Mouse (Mus musculus) CH12.LX (cell line): ENCODE results near the gene Olfr1009. TPM values are rescaled to one million over a fixed set of nuclear protein-coding genes. Genes with fewer than 3 reads are reported as not detected.

Source experiments
- DNase-seq: peaks from one replicate; pipeline ENCODE4 v3.0.0-alpha.2; 2013; ENCODE audit errors: extremely low read depth
- H3K27ac ChIP-seq: 2 replicates; pipeline ENCODE4 v1.5.1; 2012; ENCODE audit warnings: low read depth, mild to moderate bottlenecking, control low read depth, moderate library complexity; ENCODE audit not compliant: insufficient read depth
- H3K27me3 ChIP-seq: replicated peaks from 2 replicates; pipeline ENCODE3; 2012; ENCODE audit warnings: inconsistent platforms
- H3K36me3 ChIP-seq, 2 experiments: replicated peaks in 1 of 2; 2 replicates each; pipeline versions ENCODE3 to v1.6.1; 2012; ENCODE audit warnings: inconsistent platforms in 1 of 2, low read length in 1 of 2, mild to moderate bottlenecking in 1 of 2, mixed read lengths in 1 of 2, moderate library complexity in 1 of 2; ENCODE audit not compliant: control insufficient read depth in 1 of 2, insufficient read depth in 1 of 2
- H3K4me1 ChIP-seq, 2 experiments: 2 replicates each; pipeline ENCODE4 v1.6.1; 2012; ENCODE audit warnings: inconsistent platforms in 1 of 2, moderate library complexity in 1 of 2; ENCODE audit not compliant: insufficient read depth in 2 of 2, control insufficient read depth in 1 of 2
- H3K4me2 ChIP-seq: 2 replicates; pipeline ENCODE4 v1.6.1; 2012; ENCODE audit warnings: low read depth, mild to moderate bottlenecking, control low read depth; ENCODE audit not compliant: poor library complexity, insufficient read depth, severe bottlenecking
- H3K4me3 ChIP-seq, 3 experiments: fragments of 150-350 bp in 1 of 3; sonication (generic) in 1 of 3; replicated peaks in 1 of 3; 2 replicates each; pipeline versions ENCODE3 to v1.5.1; 2011 to 2012; ENCODE audit warnings: low read depth in 2 of 3, low read length in 2 of 3, mild to moderate bottlenecking in 2 of 3, moderate library complexity in 2 of 3, control low read depth in 1 of 3, improper control_type of control experiment in 1 of 3, inconsistent platforms in 1 of 3, mixed read lengths in 1 of 3; ENCODE audit not compliant: poor library complexity in 1 of 3
- H3K79me2 ChIP-seq: replicated peaks from 2 replicates; pipeline ENCODE4 v1.6.1; 2012; ENCODE audit warnings: mild to moderate bottlenecking, moderate library complexity; ENCODE audit not compliant: control insufficient read depth, poor library complexity, insufficient read depth, severe bottlenecking; ENCODE audit errors: extremely low read depth
- H3K9ac ChIP-seq: 2 replicates; pipeline ENCODE4 v1.6.1; 2012; ENCODE audit warnings: low read depth, mild to moderate bottlenecking, control low read depth, moderate library complexity; ENCODE audit not compliant: insufficient read depth
- H3K9me3 ChIP-seq: replicated peaks from 2 replicates; pipeline ENCODE3; 2012; ENCODE audit warnings: low read length, inconsistent platforms, mixed read lengths
- BHLHE40 ChIP-seq: IDR thresholded peaks from 2 replicates; pipeline ENCODE4 v1.6.1; 2011; ENCODE audit warnings: mild to moderate bottlenecking, low read depth, low read length, improper control_type of control experiment
- CHD1 ChIP-seq: IDR thresholded peaks from 2 replicates; pipeline ENCODE4 v1.6.1; 2012; ENCODE audit warnings: low read depth, low read length, improper control_type of control experiment, inconsistent platforms
- E2F4 ChIP-seq: IDR thresholded peaks from 2 replicates; pipeline ENCODE4 v1.6.1; 2011; ENCODE audit warnings: low read depth, low read length, improper control_type of control experiment; ENCODE audit not compliant: insufficient replicate concordance
- ETS1 ChIP-seq: conservative IDR thresholded peaks from 2 replicates; pipeline ENCODE4 v1.6.1; 2012; ENCODE audit warnings: low read depth, mild to moderate bottlenecking, inconsistent platforms, low read length, improper control_type of control experiment, moderate library complexity
- JUN ChIP-seq: IDR thresholded peaks from 2 replicates; pipeline ENCODE4 v1.6.1; 2011; ENCODE audit warnings: low read depth, mild to moderate bottlenecking, low read length, improper control_type of control experiment, moderate library complexity; ENCODE audit not compliant: insufficient read depth
- MAFK ChIP-seq: IDR thresholded peaks from 2 replicates; pipeline ENCODE4 v1.6.1; 2011; ENCODE audit warnings: low read length, improper control_type of control experiment; ENCODE audit not compliant: insufficient replicate concordance
- MAX ChIP-seq: IDR thresholded peaks from 2 replicates; pipeline ENCODE4 v1.6.1; 2011; ENCODE audit warnings: low read length, improper control_type of control experiment
- MAZ ChIP-seq: IDR thresholded peaks from 2 replicates; pipeline ENCODE4 v1.6.1; 2012; ENCODE audit warnings: low read depth, mild to moderate bottlenecking, inconsistent platforms, low read length, improper control_type of control experiment, moderate library complexity
- MEF2A ChIP-seq: IDR thresholded peaks from 2 replicates; pipeline ENCODE4 v1.6.1; 2014; ENCODE audit warnings: low read depth, mild to moderate bottlenecking, inconsistent platforms, low read length, improper control_type of control experiment, borderline replicate concordance
- NRF1 ChIP-seq: IDR thresholded peaks from 2 replicates; pipeline ENCODE4 v1.6.1; 2014; ENCODE audit warnings: low read depth, mild to moderate bottlenecking, inconsistent platforms, low read length, improper control_type of control experiment, moderate library complexity
- POLR2A ChIP-seq: IDR thresholded peaks from 2 replicates; pipeline ENCODE4 v1.6.1; 2011; ENCODE audit warnings: low read depth, mild to moderate bottlenecking, improper control_type of control experiment, low read length
- POLR2AphosphoS2 ChIP-seq: IDR thresholded peaks from 2 replicates; pipeline ENCODE4 v1.6.1; 2011; ENCODE audit warnings: low read depth, low read length, improper control_type of control experiment
- RAD21 ChIP-seq: IDR thresholded peaks from 2 replicates; pipeline ENCODE4 v1.6.1; 2011; ENCODE audit warnings: low read depth, mild to moderate bottlenecking, low read length, improper control_type of control experiment, moderate library complexity
- RCOR1 ChIP-seq: conservative IDR thresholded peaks from 2 replicates; pipeline ENCODE4 v1.6.1; 2012; ENCODE audit warnings: low read depth, mild to moderate bottlenecking, inconsistent platforms, low read length, improper control_type of control experiment
- SIN3A ChIP-seq: IDR thresholded peaks from 2 replicates; pipeline ENCODE4 v1.6.1; 2012; ENCODE audit warnings: low read length, improper control_type of control experiment, inconsistent platforms
- TCF12 ChIP-seq: IDR thresholded peaks from 2 replicates; pipeline ENCODE4 v1.6.1; 2014; ENCODE audit warnings: low read depth, mild to moderate bottlenecking, inconsistent platforms, low read length, improper control_type of control experiment
- USF2 ChIP-seq: conservative IDR thresholded peaks from 2 replicates; pipeline ENCODE4 v1.6.1; 2011; ENCODE audit warnings: low read depth, low read length, improper control_type of control experiment
- ZC3H11A ChIP-seq: IDR thresholded peaks from 2 replicates; pipeline ENCODE4 v1.6.1; 2012; ENCODE audit warnings: low read depth, mild to moderate bottlenecking, inconsistent platforms, low read length, improper control_type of control experiment
- ZKSCAN1 ChIP-seq: IDR thresholded peaks from 2 replicates; pipeline ENCODE4 v1.6.1; 2012; ENCODE audit warnings: low read depth, inconsistent platforms, low read length, improper control_type of control experiment, borderline replicate concordance
- ZMIZ1 ChIP-seq: IDR thresholded peaks from 2 replicates; pipeline ENCODE4 v1.6.1; 2012; ENCODE audit warnings: low read depth, mild to moderate bottlenecking, inconsistent platforms, low read length, improper control_type of control experiment
- dilution Hi-C: fragments of 300-500 bp; cut with MboI; formaldehyde crosslinking; loops from 2 replicates; pipeline ENCODE4 v1.14.3; 2020; ENCODE audit warnings: low sequenced_read_pairs; ENCODE audit not compliant: extremely low pct_unique_long_range_greater_than_20kb, extremely low pct_ligation_motif_present
- in situ Hi-C: fragments of 300-500 bp; cut with MboI; formaldehyde crosslinking; loops from 3 replicates; pipeline ENCODE4 v1.14.3; 2019; ENCODE audit warnings: low sequenced_read_pairs, low pct_ligation_motif_present, low pct_unique_long_range_greater_than_20kb, mixed read lengths
- polyA plus RNA-seq: library from polyadenylated mRNA; unstranded; fragments of >175 nt; gene quantifications from 2 replicates; pipeline ENCODE4 v1.2.1, GENCODE M21; 2012; ENCODE audit warnings: low read depth; ENCODE audit not compliant: insufficient read length
- total RNA-seq, 2 experiments: library from RNA; depleted of rRNA; stranded (reverse); fragments of 300-350 nt in 1 of 2; fragments of >200 nt in 1 of 2; gene quantifications; 2 replicates each; pipeline ENCODE4 v1.2.3; 2012 to 2014

Olfr1009 gene
- total and polyA plus RNA-seq, 3 experiments: not detected

- peaks cover 12% of the 10 kb centered on the region for H3K9me3 ChIP-seq
- no peak for DNase-seq
- H3K9ac ChIP-seq: no peak within 1 kb of the TSS
- no peak within 1 kb of the TSS for H3K27ac ChIP-seq
- dilution Hi-C loops: no loop called here
- H3K27me3 ChIP-seq: no peaks in the 10 kb centered on the region
- no peak within 1 kb of the TSS for H3K4me2 ChIP-seq
- H3K79me2 ChIP-seq: no peaks in the 10 kb centered on the region
- no peaks in the 10 kb centered on the region for H3K36me3 ChIP-seq
- TF ChIP-seq TCF12 (no peak), NRF1 (no peak), POLR2A (no peak), MAFK (no peak), RCOR1 (no peak), POLR2AphosphoS2 (no peak), E2F4 (no peak), RAD21 (no peak), MAZ (no peak), ZKSCAN1 (no peak), SIN3A (no peak), ZC3H11A (no peak), MAX (no peak), ZMIZ1 (no peak), BHLHE40 (no peak), ETS1 (no peak), USF2 (no peak), CHD1 (no peak), JUN (no peak), MEF2A (no peak)
- H3K4me1 ChIP-seq: no peaks in the 10 kb centered on the region
- in situ Hi-C loops: no loop called here
- no peak within 1 kb of the TSS for H3K4me3 ChIP-seq
Measured at GRCm38 (mm10) chr2:85772413-85772812, 57.2 kb downstream of the Olfr1009 start, which contains the start of gene Olfr1014. Gene Olfr1014 (plus strand): TSS chr2:85772713.

Other genes starting within 250 kb of the Olfr1009 start
Only the 20 nearest of the 22 such genes appear.
- gene 4833423E24Rik, start 196.4 kb upstream of the Olfr1009 start, total RNA-seq (2012; rRNA removed): not detected in 2 replicates
- not detected in 2 replicates for gene 4833423E24Rik, start 196.4 kb upstream of the Olfr1009 start, total RNA-seq (2014; rRNA removed)
- not detected in 2 replicates for gene 4833423E24Rik, start 196.4 kb upstream of the Olfr1009 start, polyA plus RNA-seq
- not detected in 2 replicates for gene Olfr996, start 136.2 kb upstream of the Olfr1009 start, total RNA-seq (2012; rRNA removed)
- not detected in 2 replicates for gene Olfr996, start 136.2 kb upstream of the Olfr1009 start, total RNA-seq (2014; rRNA removed)
- gene Olfr996, start 136.2 kb upstream of the Olfr1009 start, polyA plus RNA-seq: not detected in 2 replicates
- gene Olfr998, start 126.5 kb upstream of the Olfr1009 start, total RNA-seq (2012; rRNA removed): not detected in 2 replicates
- gene Olfr998, start 126.5 kb upstream of the Olfr1009 start, total RNA-seq (2014; rRNA removed): not detected in 2 replicates
- not detected in 2 replicates for gene Olfr998, start 126.5 kb upstream of the Olfr1009 start, polyA plus RNA-seq
- not detected in 2 replicates for gene Olfr1000, start 103.5 kb upstream of the Olfr1009 start, total RNA-seq (2012; rRNA removed)
- gene Olfr1000, start 103.5 kb upstream of the Olfr1009 start, total RNA-seq (2014; rRNA removed): not detected in 2 replicates
- gene Olfr1000, start 103.5 kb upstream of the Olfr1009 start, polyA plus RNA-seq: not detected in 2 replicates
- not detected in 2 replicates for gene Olfr1002, start 64.7 kb upstream of the Olfr1009 start, total RNA-seq (2012; rRNA removed)
- gene Olfr1002, start 64.7 kb upstream of the Olfr1009 start, total RNA-seq (2014; rRNA removed): not detected in 2 replicates
- gene Olfr1002, start 64.7 kb upstream of the Olfr1009 start, polyA plus RNA-seq: not detected in 2 replicates
- not detected in 2 replicates for gene Olfr154, start 51.0 kb upstream of the Olfr1009 start, total RNA-seq (2012; rRNA removed)
- not detected in 2 replicates for gene Olfr154, start 51.0 kb upstream of the Olfr1009 start, total RNA-seq (2014; rRNA removed)
- not detected in 2 replicates for gene Olfr154, start 51.0 kb upstream of the Olfr1009 start, polyA plus RNA-seq
- not detected in 2 replicates for gene Olfr1006, start 36.7 kb upstream of the Olfr1009 start, total RNA-seq (2012; rRNA removed)
- gene Olfr1006, start 36.7 kb upstream of the Olfr1009 start, total RNA-seq (2014; rRNA removed): not detected in 2 replicates
- gene Olfr1006, start 36.7 kb upstream of the Olfr1009 start, polyA plus RNA-seq: not detected in 2 replicates
- gene Olfr1008, start 26.0 kb upstream of the Olfr1009 start, total RNA-seq (2012; rRNA removed): not detected in 2 replicates
- not detected in 2 replicates for gene Olfr1008, start 26.0 kb upstream of the Olfr1009 start, total RNA-seq (2014; rRNA removed)
- gene Olfr1008, start 26.0 kb upstream of the Olfr1009 start, polyA plus RNA-seq: not detected in 2 replicates
- gene Olfr1012, start 47.3 kb downstream of the Olfr1009 start, total RNA-seq (2012; rRNA removed): not detected in 2 replicates
- not detected in 2 replicates for gene Olfr1012, start 47.3 kb downstream of the Olfr1009 start, total RNA-seq (2014; rRNA removed)
- not detected in 2 replicates for gene Olfr1012, start 47.3 kb downstream of the Olfr1009 start, polyA plus RNA-seq
- gene Olfr1013, start 51.7 kb downstream of the Olfr1009 start, total RNA-seq (2012; rRNA removed): not detected in 2 replicates
- not detected in 2 replicates for gene Olfr1013, start 51.7 kb downstream of the Olfr1009 start, total RNA-seq (2014; rRNA removed)
- gene Olfr1013, start 51.7 kb downstream of the Olfr1009 start, polyA plus RNA-seq: not detected in 2 replicates
- gene Olfr1014, start 57.3 kb downstream of the Olfr1009 start, total RNA-seq (2012; rRNA removed): not detected in 2 replicates
- not detected in 2 replicates for gene Olfr1014, start 57.3 kb downstream of the Olfr1009 start, total RNA-seq (2014; rRNA removed)
- not detected in 2 replicates for gene Olfr1014, start 57.3 kb downstream of the Olfr1009 start, polyA plus RNA-seq
- gene Olfr1015, start 66.6 kb downstream of the Olfr1009 start, total RNA-seq (2012; rRNA removed): not detected in 2 replicates
- gene Olfr1015, start 66.6 kb downstream of the Olfr1009 start, total RNA-seq (2014; rRNA removed): not detected in 2 replicates
- not detected in 2 replicates for gene Olfr1015, start 66.6 kb downstream of the Olfr1009 start, polyA plus RNA-seq
- gene Olfr1016, start 87.1 kb downstream of the Olfr1009 start, total RNA-seq (2012; rRNA removed): not detected in 2 replicates
- gene Olfr1016, start 87.1 kb downstream of the Olfr1009 start, total RNA-seq (2014; rRNA removed): not detected in 2 replicates
- not detected in 2 replicates for gene Olfr1016, start 87.1 kb downstream of the Olfr1009 start, polyA plus RNA-seq
- not detected in 2 replicates for gene Olfr1018, start 103.1 kb downstream of the Olfr1009 start, total RNA-seq (2012; rRNA removed)
- not detected in 2 replicates for gene Olfr1018, start 103.1 kb downstream of the Olfr1009 start, total RNA-seq (2014; rRNA removed)
- gene Olfr1018, start 103.1 kb downstream of the Olfr1009 start, polyA plus RNA-seq: not detected in 2 replicates
- gene Olfr1019, start 130.1 kb downstream of the Olfr1009 start, total RNA-seq (2012; rRNA removed): not detected in 2 replicates
- not detected in 2 replicates for gene Olfr1019, start 130.1 kb downstream of the Olfr1009 start, total RNA-seq (2014; rRNA removed)
- not detected in 2 replicates for gene Olfr1019, start 130.1 kb downstream of the Olfr1009 start, polyA plus RNA-seq
- not detected in 2 replicates for gene Olfr1020, start 131.6 kb downstream of the Olfr1009 start, total RNA-seq (2012; rRNA removed)
- gene Olfr1020, start 131.6 kb downstream of the Olfr1009 start, total RNA-seq (2014; rRNA removed): not detected in 2 replicates
- gene Olfr1020, start 131.6 kb downstream of the Olfr1009 start, polyA plus RNA-seq: not detected in 2 replicates
- gene Olfr1022, start 153.2 kb downstream of the Olfr1009 start, total RNA-seq (2012; rRNA removed): not detected in 2 replicates
- not detected in 2 replicates for gene Olfr1022, start 153.2 kb downstream of the Olfr1009 start, total RNA-seq (2014; rRNA removed)
- not detected in 2 replicates for gene Olfr1022, start 153.2 kb downstream of the Olfr1009 start, polyA plus RNA-seq
- gene Olfr1023, start 170.2 kb downstream of the Olfr1009 start, total RNA-seq (2012; rRNA removed): not detected in 2 replicates
- gene Olfr1023, start 170.2 kb downstream of the Olfr1009 start, total RNA-seq (2014; rRNA removed): not detected in 2 replicates
- gene Olfr1023, start 170.2 kb downstream of the Olfr1009 start, polyA plus RNA-seq: not detected in 2 replicates
- not detected in 2 replicates for gene Olfr1024, start 189.6 kb downstream of the Olfr1009 start, total RNA-seq (2012; rRNA removed)
- gene Olfr1024, start 189.6 kb downstream of the Olfr1009 start, total RNA-seq (2014; rRNA removed): not detected in 2 replicates
- not detected in 2 replicates for gene Olfr1024, start 189.6 kb downstream of the Olfr1009 start, polyA plus RNA-seq
- gene Olfr1025-ps1, start 199.8 kb downstream of the Olfr1009 start, total RNA-seq (2012; rRNA removed): not detected in 2 replicates
- gene Olfr1025-ps1, start 199.8 kb downstream of the Olfr1009 start, total RNA-seq (2014; rRNA removed): not detected in 2 replicates
- not detected in 2 replicates for gene Olfr1025-ps1, start 199.8 kb downstream of the Olfr1009 start, polyA plus RNA-seq